Mouse (Mus musculus): ENCODE measurements around the gene Samhd1. TPM values are rescaled to one million over a fixed set of nuclear protein-coding genes. Genes with fewer than 3 reads are reported as not detected.

Gene Samhd1
- total RNA-seq, 1 experiment: 25.7 TPM

- Histone ChIP-seq H3K9me3 (ENCODE audit: control insufficient read depth, insufficient read depth, low read depth, low read length) (no peaks in the 10 kb centered on the region), H3K4me1 (ENCODE audit: control insufficient read depth in 2 of 2, insufficient read depth in 2 of 2, low read length in 2 of 2, poor library complexity in 1 of 2) (peaks cover 3 to 6% of the 10 kb centered on the region in 2 experiments; a peak in 3 of 4 replicates), H3K9ac (ENCODE audit: insufficient read depth, low read depth, low read length, poor library complexity, severe bottlenecking) (no peak overlapping the region), H3K4me3 (ENCODE audit: insufficient read depth in 1 of 2, low read depth in 1 of 2, low read length in 2 of 2, poor library complexity in 1 of 2, severe bottlenecking in 1 of 2) (no peak overlapping the region), H3K27ac (ENCODE audit: insufficient read depth, low read depth, low read length, poor library complexity, severe bottlenecking) (no peak overlapping the region), H3K36me3 (ENCODE audit: control insufficient read depth, insufficient read depth, low read length, poor library complexity, severe bottlenecking) (peaks cover 7% of the 10 kb centered on the region; the same call in 1 of the 2 replicates)
- no peak for DNase-seq (ENCODE audit: low read depth, low spot score)
- in situ Hi-C loops (cut with MboI; ENCODE audit: low sequenced_read_pairs in 2 of 2, unreplicated experiment in 2 of 2): no loop called here
- no peak for TF ChIP-seq MAFK (IDR thresholded peaks at IDR 0.05; ENCODE audit: insufficient read depth, low read depth, low read length)
- TF ChIP-seq HCFC1 (IDR thresholded peaks at IDR 0.05; ENCODE audit: borderline replicate concordance, insufficient read depth, low read length): no peak
- no peak for TF ChIP-seq CHD2 (IDR thresholded peaks at IDR 0.05; ENCODE audit: low read depth, low read length)
- TF ChIP-seq ZC3H11A (IDR thresholded peaks at IDR 0.05; ENCODE audit: borderline replicate concordance, low read depth, low read length): no peak
- no peak for TF ChIP-seq ZNF384 (IDR thresholded peaks at IDR 0.05; ENCODE audit: low read depth, low read length)
These were observed 32.8 kb downstream of the Samhd1 start for GRCm38 (mm10) chr2:157102256-157102655.

- no peaks in the 10 kb centered on the region for H3K9me3 ChIP-seq (ENCODE audit: control insufficient read depth, insufficient read depth, low read depth, low read length)
- H3K9ac ChIP-seq (ENCODE audit: insufficient read depth, low read depth, low read length, poor library complexity, severe bottlenecking): no peak overlapping the region
- in situ Hi-C loops (cut with MboI; ENCODE audit: low sequenced_read_pairs in 2 of 2, unreplicated experiment in 2 of 2): no loop called here
- no peak overlapping the region for H3K4me3 ChIP-seq (ENCODE audit: insufficient read depth in 1 of 2, low read depth in 1 of 2, low read length in 2 of 2, poor library complexity in 1 of 2, severe bottlenecking in 1 of 2)
- H3K4me1 ChIP-seq (ENCODE audit: control insufficient read depth in 2 of 2, insufficient read depth in 2 of 2, low read length in 2 of 2, poor library complexity in 1 of 2): peaks cover 3 to 6% of the 10 kb centered on the region in 2 experiments; a peak in 3 of 4 replicates
- DNase-seq (ENCODE audit: low read depth, low spot score): no peak
- H3K27ac ChIP-seq (ENCODE audit: insufficient read depth, low read depth, low read length, poor library complexity, severe bottlenecking): no peak overlapping the region
- TF ChIP-seq ZNF384 (IDR thresholded peaks at IDR 0.05; ENCODE audit: low read depth, low read length) (0 out of 2 replicates have a peak, but pooled peaks have one; percentile 37), ZC3H11A (IDR thresholded peaks at IDR 0.05; ENCODE audit: borderline replicate concordance, low read depth, low read length) (no peak)
- H3K36me3 ChIP-seq (ENCODE audit: control insufficient read depth, insufficient read depth, low read length, poor library complexity, severe bottlenecking): peaks cover 7% of the 10 kb centered on the region; the same call in 1 of the 2 replicates
These were observed 33.4 kb downstream of the Samhd1 start for GRCm38 (mm10) chr2:157101650-157102049.

- Histone ChIP-seq H3K9ac (ENCODE audit: insufficient read depth, low read depth, low read length, poor library complexity, severe bottlenecking) (0 out of 2 replicates have a peak overlapping the region, but pooled peaks have one; percentile 33), H3K4me3 (ENCODE audit: insufficient read depth in 1 of 2, low read depth in 1 of 2, low read length in 2 of 2, poor library complexity in 1 of 2, severe bottlenecking in 1 of 2) (no peak overlapping the region), H3K36me3 (ENCODE audit: control insufficient read depth, insufficient read depth, low read length, poor library complexity, severe bottlenecking) (peaks cover 5% of the 10 kb centered on the region; the same call in 1 of the 2 replicates), H3K9me3 (ENCODE audit: control insufficient read depth, insufficient read depth, low read depth, low read length) (no peaks in the 10 kb centered on the region), H3K27ac (ENCODE audit: insufficient read depth, low read depth, low read length, poor library complexity, severe bottlenecking) (no peak overlapping the region), H3K4me1 (ENCODE audit: control insufficient read depth in 2 of 2, insufficient read depth in 2 of 2, low read length in 2 of 2, poor library complexity in 1 of 2) (peaks cover 3 to 6% of the 10 kb centered on the region in 2 experiments; a peak in 3 of 4 replicates)
- no peak for TF ChIP-seq CHD2 (IDR thresholded peaks at IDR 0.05; ENCODE audit: low read depth, low read length)
- no peak for TF ChIP-seq MAFK (IDR thresholded peaks at IDR 0.05; ENCODE audit: insufficient read depth, low read depth, low read length)
- no peak for TF ChIP-seq ZC3H11A (IDR thresholded peaks at IDR 0.05; ENCODE audit: borderline replicate concordance, low read depth, low read length)
- TF ChIP-seq ZNF384 (IDR thresholded peaks at IDR 0.05; ENCODE audit: low read depth, low read length): no peak
- no peak for TF ChIP-seq HCFC1 (IDR thresholded peaks at IDR 0.05; ENCODE audit: borderline replicate concordance, insufficient read depth, low read length)
- no peak for DNase-seq (ENCODE audit: low read depth, low spot score)
- in situ Hi-C loops (cut with MboI; ENCODE audit: low sequenced_read_pairs in 2 of 2, unreplicated experiment in 2 of 2): no loop called here
These were observed 34.8 kb downstream of the Samhd1 start for GRCm38 (mm10) chr2:157100319-157100605.

GRCm38 (mm10) chr2:157099532-157100318, 35.3 kb downstream of the Samhd1 start:
- H3K4me1 ChIP-seq (ENCODE audit: control insufficient read depth in 2 of 2, insufficient read depth in 2 of 2, low read length in 2 of 2, poor library complexity in 1 of 2): peaks cover 3 to 6% of the 10 kb centered on the region in 2 experiments; a peak in 3 of 4 replicates
- peaks cover 5% of the 10 kb centered on the region; the same call in 1 of the 2 replicates for H3K36me3 ChIP-seq (ENCODE audit: control insufficient read depth, insufficient read depth, low read length, poor library complexity, severe bottlenecking)
- in situ Hi-C loops (cut with MboI; ENCODE audit: low sequenced_read_pairs in 2 of 2, unreplicated experiment in 2 of 2): no loop called here
- H3K9me3 ChIP-seq (ENCODE audit: control insufficient read depth, insufficient read depth, low read depth, low read length): no peaks in the 10 kb centered on the region
- DNase-seq (ENCODE audit: low read depth, low spot score): no peak
- H3K4me3 ChIP-seq (ENCODE audit: insufficient read depth in 1 of 2, low read depth in 1 of 2, low read length in 2 of 2, poor library complexity in 1 of 2, severe bottlenecking in 1 of 2): no peak overlapping the region
- TF ChIP-seq CHD2 (IDR thresholded peaks at IDR 0.05; ENCODE audit: low read depth, low read length) (no peak), ZC3H11A (IDR thresholded peaks at IDR 0.05; ENCODE audit: borderline replicate concordance, low read depth, low read length) (no peak), ZNF384 (IDR thresholded peaks at IDR 0.05; ENCODE audit: low read depth, low read length) (no peak)
- H3K9ac ChIP-seq (ENCODE audit: insufficient read depth, low read depth, low read length, poor library complexity, severe bottlenecking): no peak overlapping the region
- no peak overlapping the region for H3K27ac ChIP-seq (ENCODE audit: insufficient read depth, low read depth, low read length, poor library complexity, severe bottlenecking)
